Mouse (Mus musculus) ES-Bruce4 (cell line): ENCODE measurements around the gene Pip5k1b.

ENCODE experiments used
- CTCF ChIP-seq: IDR thresholded peaks from one replicate; pipeline ENCODE4 v1.8.1; 2011; ENCODE audit warnings: low read depth, low read length
- POLR2A ChIP-seq: IDR thresholded peaks from one replicate; pipeline ENCODE4 v1.8.1; 2011; ENCODE audit warnings: low read length; ENCODE audit not compliant: insufficient read depth

- TF ChIP-seq CTCF (no peak), POLR2A (no peak)
Observed at GRCm38 (mm10) chr19:24513105-24513843, 42.4 kb downstream of the Pip5k1b start.
